Mouse (Mus musculus) midbrain, embryonic 14.5 days (tissue): ENCODE measurements around the gene P2rx3. TPM values are rescaled to one million over a fixed set of nuclear protein-coding genes. Genes with fewer than 3 reads are reported as not detected.

ENCODE experiments used
- ATAC-seq: fragments of 200-750 bp; cut with Nextera tagmentation; 2 replicates; pipeline ENCODE4 v1.8.0; 2017; ENCODE audit warnings: moderate number of reproducible peaks, moderate library complexity; ENCODE audit not compliant: low FRiP score, low TSS enrichment
- DNase-seq: peaks from one replicate; pipeline ENCODE4 v3.0.0-alpha.2; 2015
- H3K27ac ChIP-seq: fragments of 300-500 bp; sonication (generic); replicated peaks from 2 replicates; pipeline ENCODE4 v1.5.1; 2014; ENCODE audit warnings: mild to moderate bottlenecking, low read depth, low read length, moderate library complexity
- H3K27me3 ChIP-seq: fragments of 300-500 bp; sonication (generic); 2 replicates; pipeline ENCODE4 v1.6.1; 2014; ENCODE audit warnings: low read length, control low read depth, mixed read lengths; ENCODE audit not compliant: control insufficient read depth, insufficient read depth
- H3K36me3 ChIP-seq: fragments of 300-500 bp; sonication (generic); 2 replicates; pipeline ENCODE4 v1.6.1; 2014; ENCODE audit warnings: low read length, control low read depth; ENCODE audit not compliant: control insufficient read depth, insufficient read depth
- H3K4me1 ChIP-seq: fragments of 300-500 bp; sonication (generic); 2 replicates; pipeline ENCODE4 v1.6.1; 2014; ENCODE audit warnings: mild to moderate bottlenecking, antibody characterized with exemption, low read length, control low read depth; ENCODE audit not compliant: control insufficient read depth, insufficient read depth
- H3K4me2 ChIP-seq: fragments of 300-500 bp; sonication (generic); 2 replicates; pipeline ENCODE4 v1.6.1; 2014; ENCODE audit warnings: mild to moderate bottlenecking, low read length, moderate library complexity
- H3K4me3 ChIP-seq: fragments of 300-500 bp; sonication (generic); replicated peaks from 2 replicates; pipeline ENCODE4 v1.5.1; 2014; ENCODE audit warnings: low read depth, low read length
- H3K9ac ChIP-seq: fragments of 300-500 bp; sonication (generic); replicated peaks from 2 replicates; pipeline ENCODE4 v1.6.1; 2014; ENCODE audit warnings: mild to moderate bottlenecking, low read length, moderate library complexity
- H3K9me3 ChIP-seq: fragments of 300-500 bp; sonication (generic); 2 replicates; pipeline ENCODE4 v1.6.1; 2016; ENCODE audit warnings: low read length, control low read depth, mixed read lengths; ENCODE audit not compliant: control insufficient read depth
- WGBS: fragments of 180-500 bp; shearing (Covaris S2); extraction: QIAGEN DNeasy Blood & Tissue Kit; methylation state at CpG from one replicate; pipeline ENCODE4 v1.1.7; 2014; 5-methylcytosine and 5-hydroxymethylcytosine counted together
- polyA plus RNA-seq: library from polyadenylated mRNA; unstranded; fragments of >200 nt; fragmentation: Nextera tagmentation; extraction: Ambion mirVana; gene quantifications from 2 replicates; pipeline ENCODE4 v1.2.1, GENCODE M21; 2014

Gene P2rx3
- polyA plus RNA-seq, 1 experiment from 2014 or later: 0.91 TPM

- Histone ChIP-seq H3K9ac (no peak within 1 kb of the TSS), H3K27me3 (no peaks in the 10 kb centered on the region), H3K4me3 (no peak within 1 kb of the TSS), H3K9me3 (no peaks in the 10 kb centered on the region), H3K4me1 (no peaks in the 10 kb centered on the region), H3K36me3 (no peaks in the 10 kb centered on the region), H3K27ac (no peak within 1 kb of the TSS), H3K4me2 (no peak within 1 kb of the TSS)
- WGBS: 90% methylated on average over 1 of the region's 1 CpGs
- ATAC-seq (no peak), DNase-seq (no peak)
These were observed 49.3 kb downstream of the P2rx3 start, which contains the start of gene Prg3 for GRCm38 (mm10) chr2:84987930-84988329. Prg3 (plus strand) TSS chr2:84988215.

GRCm38 (mm10) chr2:84980188-84980587, 57.1 kb downstream of the P2rx3 start, which contains the start of gene Prg2:
Prg2 (plus strand) TSS chr2:84980461.
- ATAC-seq: no peak
- WGBS: 35% methylated on average over 1 of the region's 1 CpGs

DNA sequence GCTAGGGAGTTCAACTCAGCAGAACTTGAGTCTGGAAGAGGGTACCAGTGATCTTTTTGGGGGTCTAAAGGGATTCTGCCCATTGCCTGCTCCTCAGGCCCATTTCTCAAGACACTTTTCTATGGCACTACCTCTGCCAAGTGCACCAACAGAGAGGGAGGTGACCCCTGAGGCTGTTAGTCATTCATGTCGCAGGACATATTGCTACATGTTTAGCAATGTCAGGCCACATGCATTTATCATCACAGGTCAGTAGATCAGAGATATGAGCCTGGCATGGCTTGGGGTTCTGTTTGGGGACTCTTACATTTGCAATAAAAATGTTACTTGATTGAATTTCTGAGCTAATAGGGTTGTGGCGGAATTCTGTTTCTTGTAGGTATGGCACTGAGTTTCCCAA, 61.7 kb downstream of the P2rx3 start:
- 96% methylated on average over 2 of the region's 2 CpGs for WGBS
- DNase-seq: no peak
- Histone ChIP-seq H3K9ac (no peak overlapping the region), H3K27ac (no peak overlapping the region), H3K4me2 (no peak overlapping the region), H3K9me3 (no peaks in the 10 kb centered on the region), H3K27me3 (no peaks in the 10 kb centered on the region), H3K36me3 (no peaks in the 10 kb centered on the region), H3K4me3 (no peak overlapping the region), H3K4me1 (no peaks in the 10 kb centered on the region)
- no peak for ATAC-seq

More at GRCm38 (mm10) chr2:84980188-84980587, 57.1 kb downstream of the P2rx3 start, which contains the start of gene Prg2:
- no peaks in the 10 kb centered on the region for H3K36me3 ChIP-seq
- no peak within 1 kb of the TSS for H3K4me2 ChIP-seq
- H3K4me3 ChIP-seq: no peak within 1 kb of the TSS
- no peak within 1 kb of the TSS for H3K9ac ChIP-seq
- no peaks in the 10 kb centered on the region for H3K27me3 ChIP-seq
- no peak for DNase-seq
- no peak within 1 kb of the TSS for H3K27ac ChIP-seq
- no peaks in the 10 kb centered on the region for H3K4me1 ChIP-seq
- no peaks in the 10 kb centered on the region for H3K9me3 ChIP-seq

DNA sequence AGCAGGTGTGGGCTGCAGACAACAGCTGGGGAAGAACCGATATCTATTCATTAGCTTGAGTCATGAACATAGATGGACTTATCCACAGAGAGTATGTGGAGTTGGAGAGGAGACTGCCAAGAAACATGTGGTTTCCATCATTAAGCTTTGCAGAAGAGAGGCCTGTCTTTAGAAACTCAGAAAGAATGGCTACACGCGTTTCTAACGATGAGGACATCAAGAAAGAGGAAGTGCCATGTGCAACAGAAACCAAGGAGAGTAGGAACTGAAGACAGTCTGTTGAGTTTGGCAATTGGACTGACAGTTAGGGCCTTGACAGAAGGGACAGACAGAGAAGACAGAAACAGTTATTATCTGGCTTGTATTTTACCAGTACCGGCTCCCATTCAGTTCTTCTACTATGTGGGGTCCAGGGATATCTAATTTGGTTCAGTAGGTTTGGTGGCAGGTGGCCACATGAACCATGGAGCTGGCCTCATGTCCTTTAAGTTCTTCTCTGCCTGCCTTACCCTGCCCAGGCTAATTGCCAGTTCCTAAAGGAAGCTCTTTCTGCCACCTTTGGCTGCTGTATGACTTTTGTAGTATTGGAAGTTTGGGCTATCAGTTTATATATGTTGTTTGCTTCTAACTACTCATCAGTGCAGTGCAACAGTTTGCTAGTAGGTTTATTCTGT, 69.8 kb downstream of the P2rx3 start:
- WGBS: 94% methylated on average over 5 of the region's 5 CpGs
- H3K9me3 ChIP-seq: no peaks in the 10 kb centered on the region
- ATAC-seq: no peak

DNA sequence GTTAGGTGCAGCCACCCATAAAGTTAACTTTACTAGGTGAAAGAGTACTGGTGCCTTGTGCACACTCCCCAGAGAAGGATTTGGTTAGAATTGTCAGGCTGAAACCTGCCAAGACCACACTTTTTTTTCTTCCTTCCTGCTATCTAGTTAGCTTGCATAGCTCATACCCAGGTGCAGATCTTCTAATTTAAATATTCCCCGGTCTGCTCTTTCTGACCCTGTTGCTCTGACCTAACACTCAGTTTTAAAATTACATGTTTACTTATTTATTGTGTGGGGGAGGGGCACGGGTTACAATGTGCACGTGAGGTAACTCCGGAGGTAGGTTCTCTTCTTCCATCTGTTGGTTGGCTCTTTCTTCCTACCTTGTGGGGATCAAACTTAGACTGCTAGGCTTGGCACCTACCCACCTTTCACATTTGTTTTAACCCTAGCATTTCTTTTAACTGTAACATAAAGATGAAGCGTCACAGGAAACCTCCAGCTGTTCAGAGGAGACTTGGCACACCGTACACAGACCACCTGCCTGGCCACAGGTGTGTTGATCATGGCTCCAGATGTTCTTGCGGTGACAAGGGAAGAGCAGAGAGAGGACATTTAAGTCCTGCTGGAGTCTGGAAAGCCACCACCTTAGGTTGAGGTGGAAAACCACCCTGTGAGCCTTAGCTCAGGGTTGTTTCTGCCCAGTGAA, 73.0 kb downstream of the P2rx3 start:
- whole genome bisulfite sequencing: 92% methylated on average over 7 of the region's 7 CpGs
- ATAC-seq: no peak
- H3K27me3 ChIP-seq: no peaks in the 10 kb centered on the region
- H3K36me3 ChIP-seq: no peaks in the 10 kb centered on the region
- H3K4me3 ChIP-seq: no peak overlapping the region
- H3K9me3 ChIP-seq: no peaks in the 10 kb centered on the region
- peaks cover 8% of the 10 kb centered on the region for H3K4me1 ChIP-seq
- H3K4me2 ChIP-seq: no peak overlapping the region
- no peak overlapping the region for H3K27ac ChIP-seq
- no peak for DNase-seq
- no peak overlapping the region for H3K9ac ChIP-seq

More for the DNA sequence above, 69.8 kb downstream of the P2rx3 start:
- no peak overlapping the region for H3K4me3 ChIP-seq
- H3K27ac ChIP-seq: no peak overlapping the region
- no peak for DNase-seq
- no peak overlapping the region for H3K9ac ChIP-seq
- no peaks in the 10 kb centered on the region for H3K36me3 ChIP-seq
- H3K4me1 ChIP-seq: peaks cover 8% of the 10 kb centered on the region
- H3K4me2 ChIP-seq: no peak overlapping the region
- no peaks in the 10 kb centered on the region for H3K27me3 ChIP-seq

GRCm38 (mm10) chr2:84962906-84963507, 74.3 kb downstream of the P2rx3 start:
- ATAC-seq: no peak
- Histone ChIP-seq H3K4me3 (no peak overlapping the region), H3K9ac (no peak overlapping the region), H3K4me1 (peaks cover 8% of the 10 kb centered on the region), H3K4me2 (no peak overlapping the region), H3K27me3 (no peaks in the 10 kb centered on the region), H3K27ac (no peak overlapping the region), H3K36me3 (no peaks in the 10 kb centered on the region), H3K9me3 (no peaks in the 10 kb centered on the region)
- peak; percentile 8 for DNase-seq
- 13% methylated on average over 6 of the region's 6 CpGs for WGBS

DNA sequence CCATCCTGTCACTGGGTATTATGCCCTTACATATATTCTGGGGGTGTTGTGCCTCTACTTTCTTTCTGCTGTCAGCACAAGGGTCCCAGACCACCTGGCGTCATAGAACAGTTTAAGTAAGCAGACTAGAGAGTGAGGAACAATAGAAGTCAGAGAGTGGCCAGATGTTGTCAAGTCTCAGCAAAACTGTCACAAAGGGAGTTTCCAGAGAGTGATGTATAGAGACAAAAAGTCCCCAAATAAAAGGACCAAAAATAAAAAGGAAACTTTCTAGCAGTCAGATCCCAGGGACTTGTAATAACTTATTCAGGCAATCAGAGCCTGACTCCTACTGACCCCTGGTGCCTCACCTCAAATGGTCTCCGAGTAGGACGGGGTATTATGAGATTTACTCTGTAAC, 75.4 kb downstream of the P2rx3 start:
- WGBS: 43% methylated on average over 3 of the region's 3 CpGs
- peaks cover 8% of the 10 kb centered on the region for H3K4me1 ChIP-seq
- H3K36me3 ChIP-seq: no peaks in the 10 kb centered on the region
- ATAC-seq: no peak
- no peaks in the 10 kb centered on the region for H3K27me3 ChIP-seq
- no peak overlapping the region for H3K4me2 ChIP-seq
- H3K4me3 ChIP-seq: no peak overlapping the region
- H3K9ac ChIP-seq: no peak overlapping the region
- H3K9me3 ChIP-seq: no peaks in the 10 kb centered on the region
- DNase-seq: no peak
- no peak overlapping the region for H3K27ac ChIP-seq

- Histone ChIP-seq H3K4me1 (peaks cover 8% of the 10 kb centered on the region), H3K9me3 (no peaks in the 10 kb centered on the region), H3K4me2 (no peak overlapping the region), H3K9ac (no peak overlapping the region), H3K27ac (no peak overlapping the region), H3K36me3 (no peaks in the 10 kb centered on the region), H3K27me3 (no peaks in the 10 kb centered on the region), H3K4me3 (no peak overlapping the region)
- 82% methylated on average over 2 of the region's 2 CpGs for WGBS
- ATAC-seq: no peak
- no peak for DNase-seq
These were observed 76.0 kb downstream of the P2rx3 start for GRCm38 (mm10) chr2:84961300-84961699.
